Mouse (Mus musculus): ENCODE results near the gene Qrich2. TPM values are rescaled to one million over a fixed set of nuclear protein-coding genes. Genes with fewer than 3 reads are reported as not detected.

Gene Qrich2
- polyA plus RNA-seq, 1 experiment from 2014 or later, result 0.31 TPM

Other genes with a start within 250 kb of the Qrich2 start
- gene Evpl, start 228.2 kb downstream of the Qrich2 start, polyA plus RNA-seq (2014; fragmentation: Nextera tagmentation; extraction: Ambion mirVana), result 0.26 and 0.31 TPM in 2 replicates
- 61.5 and 61.9 TPM in 2 replicates for gene Srp68, start 192.0 kb downstream of the Qrich2 start, polyA plus RNA-seq (2014; fragmentation: Nextera tagmentation; extraction: Ambion mirVana)
- gene Galr2, start 185.3 kb downstream of the Qrich2 start, polyA plus RNA-seq (2014; fragmentation: Nextera tagmentation; extraction: Ambion mirVana), result 0.16 TPM in 1 of 2 replicates, not detected in the other
- gene Exoc7, start 159.0 kb downstream of the Qrich2 start, polyA plus RNA-seq (2014; fragmentation: Nextera tagmentation; extraction: Ambion mirVana), result 42.5 and 46.6 TPM in 2 replicates
- 0.07 TPM in 1 of 2 replicates, not detected in the other for gene Foxj1, start 130.8 kb downstream of the Qrich2 start, polyA plus RNA-seq (2014; fragmentation: Nextera tagmentation; extraction: Ambion mirVana)
- 8.6 and 9.2 TPM in 2 replicates for gene Rnf157, start 53.2 kb downstream of the Qrich2 start, polyA plus RNA-seq (2014; fragmentation: Nextera tagmentation; extraction: Ambion mirVana)
- 60.6 and 68.3 TPM in 2 replicates for gene Ubald2, start 32.1 kb downstream of the Qrich2 start, polyA plus RNA-seq (2014; fragmentation: Nextera tagmentation; extraction: Ambion mirVana)
- 96.5 and 101 TPM in 2 replicates for gene Prpsap1, start 28.0 kb upstream of the Qrich2 start, polyA plus RNA-seq (2014; fragmentation: Nextera tagmentation; extraction: Ambion mirVana)
- gene Sphk1, start 64.7 kb upstream of the Qrich2 start, polyA plus RNA-seq (2014; fragmentation: Nextera tagmentation; extraction: Ambion mirVana), result 2.1 and 3.0 TPM in 2 replicates
- 14.7 and 17.1 TPM in 2 replicates for gene Ube2o, start 115.2 kb upstream of the Qrich2 start, polyA plus RNA-seq (2014; fragmentation: Nextera tagmentation; extraction: Ambion mirVana)
- not detected in 2 replicates for gene Aanat, start 120.2 kb upstream of the Qrich2 start, polyA plus RNA-seq (2014; fragmentation: Nextera tagmentation; extraction: Ambion mirVana)
- gene Rhbdf2, start 160.8 kb upstream of the Qrich2 start, polyA plus RNA-seq (2014; fragmentation: Nextera tagmentation; extraction: Ambion mirVana), result 5.0 and 6.0 TPM in 2 replicates
- 0.35 and 0.92 TPM in 2 replicates for gene Prcd, start 187.3 kb upstream of the Qrich2 start, polyA plus RNA-seq (2014; fragmentation: Nextera tagmentation; extraction: Ambion mirVana)
- gene Cygb, start 188.1 kb upstream of the Qrich2 start, polyA plus RNA-seq (2014; fragmentation: Nextera tagmentation; extraction: Ambion mirVana), result 1.1 and 1.2 TPM in 2 replicates

Data from heart, embryonic 11.5 days (tissue).